Mouse (Mus musculus) left cerebral cortex, postnatal 14 days (tissue): ENCODE results near the gene Sox21. TPM values are rescaled to one million over a fixed set of nuclear protein-coding genes. Genes with fewer than 3 reads are reported as not detected.
A peak's percentile ranks its signal among the peaks of the same experiment; 100 is the strongest.

ENCODE experiments used
- DNase-seq, 2 experiments: peaks; one replicate each; pipeline ENCODE4 v3.0.0; 2021 to 2022; ENCODE audit warnings: low spot score in 2 of 2, mixed read lengths in 1 of 2
- intact Hi-C: fragments of 180-260 bp; cut with DNase I; formaldehyde crosslinking; loops from one replicate; pipeline ENCODE4 v1.15.1; 2025
- long read RNA-seq, 2 experiments: library from polyadenylated mRNA; stranded (forward); transcript quantifications; one replicate each; pipeline ENCODE4 v2.0.0; 2021
- total RNA-seq, 2 experiments: library from RNA; stranded (reverse); gene quantifications; 2 replicates each; pipeline ENCODE4 v1.2.3; 2021

Gene Sox21
- total RNA-seq = 10 to 100 TPM in 1 of 2 experiments, 1 to 10 TPM in 1; 7.1 to 10.8 TPM
- long read RNA-seq, experiment 1, transcript Sox21-201 (1 exons, 3,799 nt) = major isoform, 17 of 17 reads
- long read RNA-seq, experiment 1, partial matches to known transcripts = 0 of 17 reads
- long read RNA-seq, experiment 1, other reads (novel, unspliced or antisense) = 0 of 17 reads
- long read RNA-seq, experiment 2, transcript Sox21-201 (1 exons, 3,799 nt) = major isoform, 9 of 9 reads
- long read RNA-seq, experiment 2, partial matches to known transcripts = 0 of 9 reads
- long read RNA-seq, experiment 2, other reads (novel, unspliced or antisense) = 0 of 9 reads

GRCm38 (mm10) chr14:118236886-118237289 lies at the start of gene Sox21:
Gene Sox21, minus strand, starts transcription at chr14:118237030.
- intact Hi-C loops = loop anchor here (2.0 to 10.0 kb wide), 2 partner anchors 202 to 358 kb away; no protein-coding TSS in a partner anchor

DNA sequence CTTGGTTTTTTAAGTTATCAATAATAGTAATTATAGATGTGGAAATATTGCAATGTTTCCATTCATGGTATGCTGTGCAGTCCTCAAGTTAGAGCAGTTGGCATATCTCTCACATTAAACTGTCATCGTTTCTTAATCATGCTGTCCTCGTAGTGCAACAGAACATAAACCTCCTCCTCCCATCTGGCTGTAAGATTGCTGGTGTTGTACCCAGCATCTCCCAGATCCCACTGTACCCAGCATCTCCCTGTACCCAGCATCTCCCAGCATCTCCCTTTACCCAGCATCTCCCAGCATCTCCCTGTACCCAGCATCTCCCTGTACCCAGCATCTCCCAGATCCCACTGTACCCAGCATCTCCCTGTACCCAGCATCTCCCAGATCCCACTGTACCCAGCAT lies 49.3 kb upstream of the Sox21 start:
- peak; percentile 5 to 7 for DNase-seq

More at GRCm38 (mm10) chr14:118236886-118237289, at the start of gene Sox21:
- DNase-seq = peak; percentile 53 to 64

GRCm38 (mm10) chr14:118282917-118283316 lies 46.1 kb upstream of the Sox21 start:
- intact Hi-C loops = no loop called here
- DNase-seq = no peak

More for the DNA sequence above, 49.3 kb upstream of the Sox21 start:
- intact Hi-C loops = no loop called here

DNA sequence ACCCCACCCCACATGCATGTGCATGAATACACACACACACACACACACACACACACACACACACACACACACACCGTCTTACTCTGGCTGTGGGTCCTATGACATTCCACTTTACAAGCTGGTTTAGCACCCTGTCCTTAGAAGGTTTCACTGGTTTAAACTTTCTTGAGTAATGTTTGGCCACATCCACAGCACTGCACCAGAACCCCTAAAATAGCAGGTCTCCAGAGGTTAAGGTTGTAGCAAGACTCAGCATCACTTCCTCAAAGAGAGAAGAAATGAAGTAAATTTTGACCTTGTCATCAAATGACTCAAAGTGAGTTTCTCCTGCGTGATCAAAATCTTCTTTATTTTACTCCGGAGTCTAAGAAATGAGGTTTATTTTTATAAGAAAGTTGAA lies 45.4 kb upstream of the Sox21 start:
- DNase-seq = no peak
- intact Hi-C loops = no loop called here

- intact Hi-C loops = no loop called here
- no peak for DNase-seq
Observed at GRCm38 (mm10) chr14:118277704-118278498, 41.1 kb upstream of the Sox21 start.

DNA sequence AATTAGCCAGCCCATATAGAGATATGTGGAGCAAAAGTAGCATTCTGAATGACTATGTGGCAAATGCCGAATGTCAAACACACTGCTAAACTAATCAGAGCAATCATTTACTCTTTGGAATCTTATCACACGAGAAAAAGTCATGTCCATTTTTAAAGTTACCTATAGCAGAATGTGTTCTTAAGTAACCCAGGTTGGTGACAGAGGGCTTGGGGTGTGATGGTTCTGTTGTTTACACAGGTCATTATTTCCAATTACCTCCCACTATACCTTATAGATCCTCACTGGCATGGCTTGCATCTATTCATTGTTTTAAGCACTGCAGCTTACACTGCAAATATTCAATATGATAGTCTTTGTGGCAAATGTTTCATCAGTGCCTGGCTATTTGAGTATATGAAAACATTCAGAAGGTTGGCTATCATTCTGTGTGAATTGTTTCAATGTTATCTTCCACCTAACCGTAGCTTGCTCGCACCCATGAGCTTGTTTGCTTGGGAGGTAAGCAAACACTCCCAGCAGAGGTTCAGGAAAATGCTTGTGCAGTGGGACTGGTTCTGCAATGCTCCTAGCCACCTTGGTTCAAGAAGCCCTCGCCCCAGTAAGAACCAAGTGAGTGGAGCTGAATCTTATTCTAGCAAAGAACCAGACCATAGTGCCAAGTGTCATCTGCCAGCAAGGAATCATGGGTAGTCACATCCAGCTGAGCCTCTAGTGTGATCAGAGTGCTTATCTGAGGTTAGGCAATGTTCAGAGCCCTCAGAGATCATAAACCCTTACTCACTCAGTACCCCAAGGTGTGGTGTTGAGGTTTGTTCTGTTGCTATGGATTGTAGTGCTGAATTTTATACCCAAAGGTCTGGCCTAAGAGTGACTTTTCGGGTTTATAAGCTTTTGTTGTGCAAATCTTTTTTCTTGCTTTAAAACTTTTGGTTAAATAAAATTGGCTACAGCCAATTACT lies 36.0 kb upstream of the Sox21 start:
- intact Hi-C loops = no loop called here
- DNase-seq = no peak

- intact Hi-C loops = no loop called here
- no peak for DNase-seq
Observed at GRCm38 (mm10) chr14:118268849-118269248, 32.0 kb upstream of the Sox21 start.

DNA sequence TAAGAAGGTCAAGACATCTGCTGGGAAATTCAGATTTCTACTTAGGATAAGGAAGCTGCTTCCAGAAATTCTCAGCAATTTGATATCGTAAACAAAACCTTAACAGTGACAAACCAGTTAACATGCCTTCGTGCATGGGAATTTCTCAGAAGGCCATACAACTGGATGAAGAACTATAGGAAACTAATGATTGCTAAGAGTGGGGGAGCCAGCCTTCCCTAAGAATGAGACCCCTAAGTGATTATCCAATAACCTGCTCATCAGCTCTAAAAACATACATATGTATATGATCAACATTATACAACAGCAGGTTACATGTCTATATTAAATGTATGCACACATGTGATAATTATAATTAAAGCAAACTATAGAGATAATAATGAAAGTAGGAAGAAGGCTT lies 29.8 kb upstream of the Sox21 start, which contains the start of gene Gm9376:
Gm9376 (plus strand) TSS at position 301 of the 400 bp plus-strand sequence.
- no peak for DNase-seq
- intact Hi-C loops = no loop called here

DNA sequence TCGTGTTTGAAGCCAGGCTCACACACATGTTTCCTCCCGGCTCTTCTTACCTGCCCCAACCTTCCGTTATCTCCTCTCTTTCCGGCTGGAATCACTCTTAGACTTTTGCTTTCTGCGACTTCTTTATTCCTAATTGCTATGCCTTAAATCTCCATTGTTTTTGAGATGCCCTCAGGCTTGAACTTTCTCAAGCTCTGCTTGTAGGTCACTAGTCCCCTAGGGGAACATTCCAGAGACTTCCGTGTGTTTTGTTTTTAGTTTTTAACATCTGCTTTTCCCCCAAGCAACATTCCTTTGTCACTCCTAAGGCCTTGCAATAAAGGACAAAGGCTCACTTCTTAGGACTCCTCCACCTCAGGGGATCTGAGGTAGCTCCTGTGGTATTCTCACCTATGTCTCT lies 16.6 kb upstream of the Sox21 start:
- no peak for DNase-seq
- intact Hi-C loops = no loop called here

DNA sequence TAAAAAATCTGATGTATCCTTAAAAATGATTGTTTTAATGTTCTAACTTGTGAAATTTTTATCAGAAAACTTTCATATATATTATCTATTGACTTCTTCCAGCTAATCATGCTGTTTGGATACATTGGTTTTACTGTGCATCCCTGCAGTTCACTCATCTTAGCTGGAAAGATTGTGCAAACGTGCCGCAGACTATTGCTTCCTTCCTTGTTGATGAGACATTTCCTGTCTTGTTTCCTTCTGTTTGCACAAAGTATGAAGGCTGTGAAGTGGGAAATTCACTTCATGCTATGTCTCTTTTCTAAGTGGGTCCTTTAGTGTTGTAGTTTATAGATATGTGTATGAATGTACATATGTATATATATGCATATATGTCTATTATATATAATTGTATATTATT lies 4.6 kb upstream of the Sox21 start:
- intact Hi-C loops = no loop called here
- DNase-seq = no peak

- DNase-seq = no peak
- intact Hi-C loops = loop anchor here (10.0 kb wide), 1 partner anchor 355 kb away; no protein-coding TSS in a partner anchor
Observed at GRCm38 (mm10) chr14:118239351-118239750, 2.5 kb upstream of the Sox21 start.

DNA sequence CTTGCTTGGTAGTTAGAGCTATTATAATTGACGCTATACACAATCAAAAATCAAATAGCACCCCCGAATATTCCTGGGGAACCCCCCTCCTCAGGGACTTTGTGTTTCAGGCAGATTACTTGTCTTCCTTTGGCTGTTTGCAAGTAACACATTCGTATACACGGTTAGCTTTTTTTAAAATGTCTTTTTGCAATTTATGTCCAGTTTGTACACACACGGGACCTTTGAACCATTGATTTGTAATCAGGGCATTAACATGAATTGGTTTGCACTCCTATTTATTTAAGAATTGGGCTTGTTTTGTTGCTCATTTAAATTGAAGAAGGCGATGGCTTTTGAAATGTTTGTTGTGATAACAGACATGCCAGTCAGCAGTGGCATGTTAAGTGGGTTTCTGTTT lies 956 bp upstream of the Sox21 start:
- intact Hi-C loops = loop anchor here (2.0 to 10.0 kb wide), 2 partner anchors 201 to 357 kb away; no protein-coding TSS in a partner anchor
- DNase-seq = no peak

DNA sequence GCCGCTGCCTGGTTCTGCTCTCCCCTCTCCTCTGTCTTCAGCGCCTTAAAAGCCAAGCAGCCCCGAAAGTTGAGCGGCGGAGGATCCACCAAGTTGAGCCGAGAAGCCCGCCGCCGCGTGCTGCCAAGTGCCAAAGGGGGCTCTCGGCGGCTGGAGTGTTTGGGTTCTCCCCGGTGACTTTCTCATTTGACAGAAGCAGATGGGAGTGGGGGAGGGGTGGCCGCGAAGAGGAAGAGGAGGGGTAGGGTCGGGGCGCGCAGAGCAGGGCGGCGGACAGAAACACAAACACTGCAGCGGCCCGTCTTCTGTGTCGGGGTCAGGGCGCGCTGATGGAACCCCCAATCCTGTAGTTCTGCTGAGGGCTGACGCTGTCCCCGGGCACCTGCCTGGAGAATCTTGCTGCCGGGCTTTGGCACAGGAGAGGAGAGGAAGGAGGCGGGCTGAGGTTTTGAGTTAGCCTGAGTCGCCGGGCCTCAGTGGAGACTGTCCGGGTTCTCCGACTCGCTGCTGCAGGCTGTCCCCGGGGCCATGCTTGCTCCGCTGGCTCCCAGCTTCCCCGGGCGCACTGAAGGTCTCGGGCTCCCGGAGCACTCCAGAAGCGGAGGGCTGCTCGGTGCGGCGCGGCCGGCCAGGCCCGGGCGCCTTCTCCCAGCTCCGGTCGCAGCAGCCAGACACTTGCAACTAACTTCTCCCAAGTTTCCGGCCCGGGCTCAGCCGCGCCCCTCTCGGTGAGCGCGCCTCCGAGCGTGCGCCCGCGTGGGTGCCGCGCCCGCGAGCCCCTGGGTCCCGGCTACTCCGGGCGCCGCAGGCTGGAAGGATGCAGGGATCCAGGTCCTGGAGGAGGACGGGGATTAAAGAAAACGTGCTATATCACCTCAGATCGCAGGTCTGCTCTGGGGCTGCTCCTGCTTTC lies 601 bp downstream of the Sox21 start:
- intact Hi-C loops = loop anchor here (2.0 to 10.0 kb wide), 2 partner anchors 203 to 359 kb away; no protein-coding TSS in a partner anchor

GRCm38 (mm10) chr14:118235361-118235972 lies 1.4 kb downstream of the Sox21 start:
- intact Hi-C loops = loop anchor here (10.0 kb wide), 1 partner anchor 359 kb away; no protein-coding TSS in a partner anchor
- no peak for DNase-seq

More for the DNA sequence above, 601 bp downstream of the Sox21 start:
- no peak for DNase-seq

DNA sequence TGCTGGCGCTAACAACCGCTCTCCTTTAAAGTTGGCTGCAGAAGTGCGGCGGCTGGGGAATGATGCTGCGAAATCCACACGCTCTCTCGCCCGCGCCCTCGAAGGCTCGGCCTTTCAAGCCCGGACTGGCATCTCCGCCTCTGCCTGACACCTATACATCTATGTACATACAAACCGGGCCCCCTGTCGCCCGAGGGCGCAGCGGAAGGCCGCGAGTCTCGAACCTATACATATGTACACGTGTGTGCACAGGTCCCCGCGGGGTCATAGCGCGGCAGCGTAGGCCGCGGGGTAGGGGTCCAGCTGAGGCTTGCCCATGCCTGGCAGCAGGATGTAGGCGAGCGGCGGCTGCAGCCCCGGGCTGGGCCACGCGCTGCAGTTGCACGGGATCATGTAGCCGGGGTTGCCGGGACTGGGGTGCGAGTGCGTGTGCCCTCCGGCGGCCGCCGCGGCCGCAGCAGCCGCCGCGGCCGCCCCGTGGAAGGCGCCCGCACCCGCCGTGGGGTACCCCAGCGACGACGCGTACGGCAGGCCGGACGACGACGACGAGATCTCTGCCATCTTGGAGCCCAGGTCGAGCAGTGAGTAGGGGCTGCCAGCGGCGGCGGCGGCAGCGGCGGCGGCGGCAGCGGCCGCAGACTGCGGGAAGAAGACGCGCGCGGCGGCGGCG lies 2.2 kb downstream of the Sox21 start:
- no peak for DNase-seq
- intact Hi-C loops = loop anchor here (10.0 kb wide), 1 partner anchor 360 kb away; no protein-coding TSS in a partner anchor

GRCm38 (mm10) chr14:118233786-118234540 lies 2.9 kb downstream of the Sox21 start:
- intact Hi-C loops = loop anchor here (10.0 kb wide), 1 partner anchor 361 kb away; no protein-coding TSS in a partner anchor
- no peak for DNase-seq
